Mouse (Mus musculus): ENCODE measurements around the gene Gfer. TPM values are rescaled to one million over a fixed set of nuclear protein-coding genes. Genes with fewer than 3 reads are reported as not detected.

Gfer gene
- polyA plus RNA-seq, 1 experiment from 2014 or later = 43.3 TPM

GRCm38 (mm10) chr17:24730787-24731186, 34.8 kb upstream of the Gfer start:
- Histone ChIP-seq H3K9me3 (replicated peaks; ENCODE audit: low read length) (no peaks in the 10 kb centered on the region), H3K4me1 (replicated peaks; ENCODE audit: insufficient read depth, low read length) (peaks cover 1% of the 10 kb centered on the region), H3K27me3 (ENCODE audit: insufficient read depth, low read length) (no peaks in the 10 kb centered on the region), H3K27ac (no peak overlapping the region), H3K4me3 (replicated peaks; ENCODE audit: low read depth, low read length) (no peak overlapping the region), H3K4me2 (ENCODE audit: low read length) (no peak overlapping the region), H3K9ac (ENCODE audit: low read depth, low read length) (no peak overlapping the region), H3K36me3 (ENCODE audit: insufficient read depth, low read length) (no peaks in the 10 kb centered on the region)
- no peak for TF ChIP-seq CTCF (IDR thresholded peaks at IDR 0.05; ENCODE audit: low read depth)
- no peak for DNase-seq (ENCODE audit: low spot score)
- ATAC-seq (replicated peaks; ENCODE audit: low FRiP score, low read depth) = no peak
- 83% methylated on average over 14 of the region's 14 CpGs for WGBS

- 69% methylated on average over 6 of the region's 6 CpGs for WGBS
- DNase-seq (ENCODE audit: low spot score) (no peak), ATAC-seq (replicated peaks; ENCODE audit: low FRiP score, low read depth) (no peak)
- H3K36me3 ChIP-seq (ENCODE audit: insufficient read depth, low read length) = no peaks in the 10 kb centered on the region
- no peaks in the 10 kb centered on the region for H3K4me1 ChIP-seq (replicated peaks; ENCODE audit: insufficient read depth, low read length)
- H3K4me3 ChIP-seq (replicated peaks; ENCODE audit: low read depth, low read length) = no peak overlapping the region
- no peak overlapping the region for H3K4me2 ChIP-seq (ENCODE audit: low read length)
- H3K27ac ChIP-seq = no peak overlapping the region
- no peak for TF ChIP-seq CTCF (IDR thresholded peaks at IDR 0.05; ENCODE audit: low read depth)
- H3K9me3 ChIP-seq (replicated peaks; ENCODE audit: low read length) = no peaks in the 10 kb centered on the region
- no peaks in the 10 kb centered on the region for H3K27me3 ChIP-seq (ENCODE audit: insufficient read depth, low read length)
- H3K9ac ChIP-seq (ENCODE audit: low read depth, low read length) = no peak overlapping the region
These were observed 33.1 kb upstream of the Gfer start for GRCm38 (mm10) chr17:24729067-24729466.

- no peak for DNase-seq (ENCODE audit: low spot score)
- no peak for TF ChIP-seq CTCF (IDR thresholded peaks at IDR 0.05; ENCODE audit: low read depth)
- no peak overlapping the region for H3K4me3 ChIP-seq (replicated peaks; ENCODE audit: low read depth, low read length)
- H3K36me3 ChIP-seq (ENCODE audit: insufficient read depth, low read length) = no peaks in the 10 kb centered on the region
- no peak for ATAC-seq (replicated peaks; ENCODE audit: low FRiP score, low read depth)
- no peaks in the 10 kb centered on the region for H3K27me3 ChIP-seq (ENCODE audit: insufficient read depth, low read length)
- no peak overlapping the region for H3K4me2 ChIP-seq (ENCODE audit: low read length)
- 66% methylated on average over 17 of the region's 17 CpGs for WGBS
- no peaks in the 10 kb centered on the region for H3K4me1 ChIP-seq (replicated peaks; ENCODE audit: insufficient read depth, low read length)
- H3K9me3 ChIP-seq (replicated peaks; ENCODE audit: low read length) = no peaks in the 10 kb centered on the region
- H3K27ac ChIP-seq = no peak overlapping the region
- no peak overlapping the region for H3K9ac ChIP-seq (ENCODE audit: low read depth, low read length)
These were observed 32.2 kb upstream of the Gfer start for GRCm38 (mm10) chr17:24728184-24728583.

GRCm38 (mm10) chr17:24727618-24728017, 31.7 kb upstream of the Gfer start, which contains the start of gene Rpl3l:
TSS of gene Rpl3l (plus strand) at chr17:24727820.
- no peak for ATAC-seq (replicated peaks; ENCODE audit: low FRiP score, low read depth)
- TF ChIP-seq CTCF (IDR thresholded peaks at IDR 0.05; ENCODE audit: low read depth) = no peak
- WGBS = 49% methylated on average over 2 of the region's 2 CpGs
- Histone ChIP-seq H3K27ac (no peak within 1 kb of the TSS), H3K9ac (ENCODE audit: low read depth, low read length) (no peak within 1 kb of the TSS), H3K36me3 (ENCODE audit: insufficient read depth, low read length) (0 out of 2 replicates have a peak, but pooled peaks cover under 1% of the 10 kb centered on the region), H3K4me3 (replicated peaks; ENCODE audit: low read depth, low read length) (no peak within 1 kb of the TSS), H3K4me2 (ENCODE audit: low read length) (no peak within 1 kb of the TSS), H3K27me3 (ENCODE audit: insufficient read depth, low read length) (no peaks in the 10 kb centered on the region), H3K4me1 (replicated peaks; ENCODE audit: insufficient read depth, low read length) (no peaks in the 10 kb centered on the region), H3K9me3 (replicated peaks; ENCODE audit: low read length) (no peaks in the 10 kb centered on the region)
- no peak for DNase-seq (ENCODE audit: low spot score)

DNA sequence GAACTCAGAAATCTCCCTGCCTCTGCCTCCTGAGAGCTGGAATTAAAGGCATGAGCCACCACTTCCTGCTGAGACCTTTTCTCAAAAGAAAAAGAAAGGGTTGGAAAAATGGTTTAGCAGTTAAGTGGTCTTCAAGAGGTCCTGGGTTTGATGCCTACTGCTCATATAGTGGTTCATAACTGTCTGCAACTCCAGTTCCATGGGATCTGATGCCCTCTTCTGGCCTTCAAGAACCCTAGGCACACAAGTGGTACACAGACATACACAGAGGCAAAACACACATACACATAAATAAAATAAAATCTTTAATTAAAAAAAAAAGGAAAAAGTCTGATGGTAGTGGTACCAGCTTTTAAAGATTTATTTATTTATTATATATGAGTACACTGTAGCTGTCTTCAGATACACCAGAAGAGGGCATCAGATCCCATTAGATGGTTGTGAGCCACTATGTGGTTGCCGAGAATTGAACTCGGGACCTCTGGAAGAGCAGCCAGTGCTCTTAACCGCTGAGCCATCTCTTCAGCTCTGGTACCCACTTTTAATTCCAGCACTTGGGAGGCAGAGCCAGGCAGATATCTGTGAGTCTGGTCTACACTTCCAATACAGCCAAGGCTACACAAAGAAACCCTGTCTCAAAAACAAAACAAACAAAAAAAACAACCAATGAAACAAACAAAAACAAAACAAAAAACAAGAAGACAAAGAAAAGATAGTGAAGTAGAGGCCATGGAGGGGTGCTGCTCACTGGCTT, 29.9 kb upstream of the Gfer start:
- 84% methylated on average over 3 of the region's 3 CpGs for WGBS
- H3K27me3 ChIP-seq (ENCODE audit: insufficient read depth, low read length) = no peaks in the 10 kb centered on the region
- H3K27ac ChIP-seq = no peak overlapping the region
- H3K4me3 ChIP-seq (replicated peaks; ENCODE audit: low read depth, low read length) = no peak overlapping the region
- H3K9me3 ChIP-seq (replicated peaks; ENCODE audit: low read length) = no peaks in the 10 kb centered on the region
- peaks cover 15% of the 10 kb centered on the region; the same call in 1 of the 2 replicates for H3K36me3 ChIP-seq (ENCODE audit: insufficient read depth, low read length)
- TF ChIP-seq CTCF (IDR thresholded peaks at IDR 0.05; ENCODE audit: low read depth) = 0 out of 2 replicates have a peak, but pooled peaks have one; percentile 25
- no peak overlapping the region for H3K4me2 ChIP-seq (ENCODE audit: low read length)
- H3K9ac ChIP-seq (ENCODE audit: low read depth, low read length) = no peak overlapping the region
- H3K4me1 ChIP-seq (replicated peaks; ENCODE audit: insufficient read depth, low read length) = peaks cover 8% of the 10 kb centered on the region
- DNase-seq (ENCODE audit: low spot score) (no peak), ATAC-seq (replicated peaks; ENCODE audit: low FRiP score, low read depth) (no peak)

GRCm38 (mm10) chr17:24724184-24724583, 28.2 kb upstream of the Gfer start, which contains the start of gene Ndufb10:
TSS of gene Ndufb10 (minus strand) at chr17:24724478.
- H3K4me1 ChIP-seq (replicated peaks; ENCODE audit: insufficient read depth, low read length) = peaks cover 8% of the 10 kb centered on the region
- H3K27me3 ChIP-seq (ENCODE audit: insufficient read depth, low read length) = no peaks in the 10 kb centered on the region
- peak within 1 kb of the TSS; percentile 92 for H3K9ac ChIP-seq (ENCODE audit: low read depth, low read length)
- H3K4me2 ChIP-seq (ENCODE audit: low read length) = peak within 1 kb of the TSS; percentile 90
- TF ChIP-seq CTCF (IDR thresholded peaks at IDR 0.05; ENCODE audit: low read depth) = peak; percentile 98
- peak; percentile 98 for DNase-seq (ENCODE audit: low spot score)
- peak; percentile 65 for ATAC-seq (replicated peaks; ENCODE audit: low FRiP score, low read depth)
- 0% methylated on average over 30 of the region's 30 CpGs for WGBS
- peak within 1 kb of the TSS; percentile 88 for H3K4me3 ChIP-seq (replicated peaks; ENCODE audit: low read depth, low read length)
- H3K36me3 ChIP-seq (ENCODE audit: insufficient read depth, low read length) = peaks cover 15% of the 10 kb centered on the region; the same call in 1 of the 2 replicates
- peak within 1 kb of the TSS; percentile 91 for H3K27ac ChIP-seq
- no peaks in the 10 kb centered on the region for H3K9me3 ChIP-seq (replicated peaks; ENCODE audit: low read length)

Data from kidney, postnatal 0 days (tissue).